Mouse (Mus musculus) ES-Bruce4 (cell line): ENCODE measurements around the gene Tomm20l.

ENCODE experiments used
- CTCF ChIP-seq: IDR thresholded peaks from one replicate; pipeline ENCODE4 v1.8.1; 2011; ENCODE audit warnings: low read depth, low read length
- EP300 ChIP-seq: IDR thresholded peaks from 2 replicates; pipeline ENCODE4 v1.6.1; 2011; ENCODE audit warnings: low read depth, low read length; ENCODE audit not compliant: insufficient read depth
- POLR2A ChIP-seq: IDR thresholded peaks from one replicate; pipeline ENCODE4 v1.8.1; 2011; ENCODE audit warnings: low read length; ENCODE audit not compliant: insufficient read depth

DNA sequence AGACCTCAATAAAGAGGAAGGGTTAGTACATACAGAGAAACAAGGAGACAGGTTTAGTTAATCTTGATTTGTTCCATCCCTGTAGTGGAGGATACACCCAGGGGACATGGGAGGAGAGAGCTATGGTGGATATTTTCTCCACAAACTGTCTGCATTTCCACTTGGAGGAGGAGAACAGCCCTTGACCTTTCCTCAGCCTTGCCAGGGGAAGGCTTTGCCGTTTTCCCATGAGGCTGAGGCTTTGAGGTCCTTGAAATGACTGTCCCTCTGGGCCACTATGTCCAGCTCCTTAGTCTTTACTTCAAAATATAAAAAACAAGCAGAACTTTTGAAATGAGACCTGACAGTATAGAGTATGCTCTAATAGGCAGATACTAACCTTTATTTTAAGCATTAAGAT lies 58.7 kb downstream of the Tomm20l start:
- no peak for TF ChIP-seq CTCF
- no peak for TF ChIP-seq POLR2A
- TF ChIP-seq EP300 = no peak
